Mouse (Mus musculus): ENCODE data around the gene Pex12. TPM values are rescaled to one million over a fixed set of nuclear protein-coding genes. Genes with fewer than 3 reads are reported as not detected.
"Not testable (repeated sequence)": the region's sequence is repeated elsewhere in the genome, so short reads cannot be mapped to it uniquely, and the experiment has no call there.

Gene Pex12
- total and polyA plus RNA-seq, 3 experiments = 8.2 to 11.8 TPM; not detected in 1

DNA sequence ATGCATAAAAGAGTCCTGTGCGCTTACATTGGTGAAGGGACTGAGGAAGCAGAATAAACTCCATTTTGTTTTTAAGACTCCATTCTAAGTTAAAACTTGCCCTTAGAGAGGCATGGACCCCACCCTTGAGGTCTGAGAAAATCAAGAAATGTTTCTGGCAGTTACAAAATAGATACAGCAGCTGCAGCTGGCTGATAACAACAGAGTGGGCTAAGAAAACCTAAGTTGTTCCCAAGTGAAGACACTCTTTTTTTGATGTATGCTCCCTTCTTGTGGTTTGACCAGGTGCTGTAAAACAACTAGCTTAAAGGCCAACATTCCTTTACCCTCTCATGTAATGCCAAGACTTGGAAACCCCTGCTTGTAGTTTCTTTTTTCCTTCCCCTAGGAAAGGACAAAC is 39.7 kb downstream of the Pex12 start (continued):
- no peak; the same call in 1 of the 2 replicates for TF ChIP-seq BHLHE40 (IDR thresholded peaks at IDR 0.05; ENCODE audit: borderline replicate concordance, low read depth, low read length)
- peak; percentile 85 for TF ChIP-seq MAZ (IDR thresholded peaks at IDR 0.05; ENCODE audit: low read depth, low read length)
- TF ChIP-seq MXI1 (IDR thresholded peaks at IDR 0.05; ENCODE audit: low read depth, low read length) = peak; percentile 42
- TF ChIP-seq CTCF (IDR thresholded peaks at IDR 0.05 in 2 of 3, conservative IDR thresholded peaks at IDR 0.05 in 1 of 3; ENCODE audit: control insufficient read depth in 1 of 3, insufficient read depth in 1 of 3, low read depth in 2 of 3, low read length in 3 of 3, poor library complexity in 1 of 3, severe bottlenecking in 1 of 3) = no peak
- TF ChIP-seq MAFK (IDR thresholded peaks at IDR 0.05; ENCODE audit: borderline replicate concordance, low read depth, low read length) = peak; percentile 76

- not testable (repeated sequence) for H3K4me1 ChIP-seq (ENCODE audit: control insufficient read depth in 1 of 2, insufficient read depth in 2 of 2, low read length in 2 of 2); H3K27ac ChIP-seq (ENCODE audit: control insufficient read depth, low read depth, low read length); H3K9me3 ChIP-seq (replicated peaks; ENCODE audit: insufficient read depth, low read length); H3K4me3 ChIP-seq (ENCODE audit: control insufficient read depth in 1 of 2, insufficient read depth in 1 of 2, low read depth in 2 of 2, low read length in 2 of 2); H3K9ac ChIP-seq (ENCODE audit: control insufficient read depth, low read depth, low read length, poor library complexity, severe bottlenecking); H3K79me2 ChIP-seq (ENCODE audit: control insufficient read depth, insufficient read depth, low read length, poor library complexity); DNase-seq (ENCODE audit: low read depth, low spot score); H3K27me3 ChIP-seq (ENCODE audit: control insufficient read depth in 1 of 2, insufficient read depth in 2 of 2, low read length in 2 of 2)
- H3K36me3 ChIP-seq (ENCODE audit: control insufficient read depth in 1 of 2, insufficient read depth in 2 of 2, low read length in 2 of 2) = peaks cover 10 to 21% of the 10 kb centered on the region in 2 experiments
These were observed 45.2 kb downstream of the Pex12 start for GRCm38 (mm10) chr11:83257211-83257610.

Other genes with a start within 250 kb of the Pex12 start
- gene Slfn2, start 237.5 kb downstream of the Pex12 start, total RNA-seq (2012; rRNA removed) = 0.10 and 0.46 TPM in 2 replicates
- gene Slfn2, start 237.5 kb downstream of the Pex12 start, polyA plus RNA-seq (2012; ENCODE audit: insufficient read depth in 1 of 2, insufficient read length in 2 of 2, low read depth in 1 of 2, low replicate concordance in 2 of 2, missing spikeins in 1 of 2) = under 1 TPM in 1 of 2 experiments, not detected in 1; 0.07 TPM
- not detected in 2 replicates for gene Slfn1, start 185.7 kb downstream of the Pex12 start, total RNA-seq (2012; rRNA removed)
- not detected for gene Slfn1, start 185.7 kb downstream of the Pex12 start, polyA plus RNA-seq (2012; ENCODE audit: insufficient read depth in 1 of 2, insufficient read length in 2 of 2, low read depth in 1 of 2, low replicate concordance in 2 of 2, missing spikeins in 1 of 2)
- not detected in 2 replicates for gene Slfn4, start 127.4 kb downstream of the Pex12 start, total RNA-seq (2012; rRNA removed)
- under 1 TPM in 1 of 2 experiments, not detected in 1; 0.04 TPM for gene Slfn4, start 127.4 kb downstream of the Pex12 start, polyA plus RNA-seq (2012; ENCODE audit: insufficient read depth in 1 of 2, insufficient read length in 2 of 2, low read depth in 1 of 2, low replicate concordance in 2 of 2, missing spikeins in 1 of 2)
- 0.10 and 0.23 TPM in 2 replicates for gene Slfn3, start 111.3 kb downstream of the Pex12 start, total RNA-seq (2012; rRNA removed)
- under 1 TPM in 1 of 2 experiments, not detected in 1; 0.35 TPM for gene Slfn3, start 111.3 kb downstream of the Pex12 start, polyA plus RNA-seq (2012; ENCODE audit: insufficient read depth in 1 of 2, insufficient read length in 2 of 2, low read depth in 1 of 2, low replicate concordance in 2 of 2, missing spikeins in 1 of 2)
- gene Slfn14, start 15.9 kb downstream of the Pex12 start, total RNA-seq (2012; rRNA removed) = 0.04 and 0.07 TPM in 2 replicates
- under 1 TPM in 1 of 2 experiments, not detected in 1; 0.19 TPM for gene Slfn14, start 15.9 kb downstream of the Pex12 start, polyA plus RNA-seq (2012; ENCODE audit: insufficient read depth in 1 of 2, insufficient read length in 2 of 2, low read depth in 1 of 2, low replicate concordance in 2 of 2, missing spikeins in 1 of 2)
- gene Ap2b1, start 3.6 kb downstream of the Pex12 start, total RNA-seq (2012; rRNA removed) = 60.6 and 63.4 TPM in 2 replicates
- gene Ap2b1, start 3.6 kb downstream of the Pex12 start, polyA plus RNA-seq (2012; ENCODE audit: insufficient read depth in 1 of 2, insufficient read length in 2 of 2, low read depth in 1 of 2, low replicate concordance in 2 of 2, missing spikeins in 1 of 2) = 100 to 1,000 TPM in 1 of 2 experiments, 10 to 100 TPM in 1; 68.9 to 165 TPM
- not detected in 2 replicates for gene Rasl10b, start 106.6 kb upstream of the Pex12 start, total RNA-seq (2012; rRNA removed)
- gene Rasl10b, start 106.6 kb upstream of the Pex12 start, polyA plus RNA-seq (2012; ENCODE audit: insufficient read depth in 1 of 2, insufficient read length in 2 of 2, low read depth in 1 of 2, low replicate concordance in 2 of 2, missing spikeins in 1 of 2) = under 1 TPM in 1 of 2 experiments, not detected in 1; 0.04 TPM
- not detected in 2 replicates for gene Gas2l2, start 126.9 kb upstream of the Pex12 start, total RNA-seq (2012; rRNA removed)
- gene Gas2l2, start 126.9 kb upstream of the Pex12 start, polyA plus RNA-seq (2012; ENCODE audit: insufficient read depth in 1 of 2, insufficient read length in 2 of 2, low read depth in 1 of 2, low replicate concordance in 2 of 2, missing spikeins in 1 of 2) = not detected
- gene 1700020L24Rik, start 135.1 kb upstream of the Pex12 start, total RNA-seq (2012; rRNA removed) = not detected in 2 replicates
- gene 1700020L24Rik, start 135.1 kb upstream of the Pex12 start, polyA plus RNA-seq (2012; ENCODE audit: insufficient read depth in 1 of 2, insufficient read length in 2 of 2, low read depth in 1 of 2, low replicate concordance in 2 of 2, missing spikeins in 1 of 2) = under 1 TPM in 1 of 2 experiments, not detected in 1; 0.60 TPM
- not detected in 2 replicates for gene Mmp28, start 160.5 kb upstream of the Pex12 start, total RNA-seq (2012; rRNA removed)
- gene Mmp28, start 160.5 kb upstream of the Pex12 start, polyA plus RNA-seq (2012; ENCODE audit: insufficient read depth in 1 of 2, insufficient read length in 2 of 2, low read depth in 1 of 2, low replicate concordance in 2 of 2, missing spikeins in 1 of 2) = under 1 TPM in 1 of 2 experiments, not detected in 1; 0.03 TPM
- 31.8 and 51.2 TPM in 2 replicates for gene Taf15, start 170.5 kb upstream of the Pex12 start, total RNA-seq (2012; rRNA removed)
- gene Taf15, start 170.5 kb upstream of the Pex12 start, polyA plus RNA-seq (2012; ENCODE audit: insufficient read depth in 1 of 2, insufficient read length in 2 of 2, low read depth in 1 of 2, low replicate concordance in 2 of 2, missing spikeins in 1 of 2) = 100 to 1,000 TPM in 1 of 2 experiments, not detected in 1; 236 TPM
- not detected in 2 replicates for gene Heatr9, start 219.6 kb upstream of the Pex12 start, total RNA-seq (2012; rRNA removed)
- not detected for gene Heatr9, start 219.6 kb upstream of the Pex12 start, polyA plus RNA-seq (2012; ENCODE audit: insufficient read depth in 1 of 2, insufficient read length in 2 of 2, low read depth in 1 of 2, low replicate concordance in 2 of 2, missing spikeins in 1 of 2)
- gene Ccl5, start 227.9 kb upstream of the Pex12 start, total RNA-seq (2012; rRNA removed) = not detected in 2 replicates
- gene Ccl5, start 227.9 kb upstream of the Pex12 start, polyA plus RNA-seq (2012; ENCODE audit: insufficient read depth in 1 of 2, insufficient read length in 2 of 2, low read depth in 1 of 2, low replicate concordance in 2 of 2, missing spikeins in 1 of 2) = under 1 TPM in 1 of 2 experiments, not detected in 1; 0.56 TPM